In genomic region chr10:40638823-40639819, GRCm38 (mm10) we compare ENCODE assay signal across 8 mouse cellular contexts. TPM values are rescaled to one million over a fixed set of nuclear protein-coding genes. Genes with fewer than 3 reads are reported as not detected.
DNase-seq lines count a peak whose midpoint lies in the region; ATAC-seq lines count a peak whose summit lies in the region.

No protein-coding gene starts in this region.

- no peaks in the 10 kb centered on the region for H3K36me3 ChIP-seq in hindbrain, embryonic 12.5 days

- no peak overlapping the region for H3K4me2 ChIP-seq in hindbrain, embryonic 12.5 days (replicated peaks)

- 0 out of 2 replicates have a peak overlapping the region, but pooled peaks have one; percentile 41 for H3K27ac ChIP-seq in hindbrain, embryonic 12.5 days

- H3K9me3 ChIP-seq in hindbrain, embryonic 12.5 days (replicated peaks), result no peaks in the 10 kb centered on the region

- ATAC-seq in cerebellum, adult (ENCODE audit: insufficient number of reproducible peaks, low FRiP score, low TSS enrichment), result peak; percentile 29; the same call in 1 of the 2 replicates
- peak; percentile 83 for ATAC-seq in hindbrain, embryonic 12.5 days (ENCODE audit: low FRiP score)

- H3K4me3 ChIP-seq in hindbrain, embryonic 12.5 days, result no peak overlapping the region

- no peak overlapping the region for H3K9ac ChIP-seq in hindbrain, embryonic 12.5 days

- H3K4me1 ChIP-seq in hindbrain, embryonic 12.5 days, result peaks cover 17% of the 10 kb centered on the region

- WGBS in hindbrain, embryonic 12.5 days, result 46% methylated on average over 26 of the region's 26 CpGs

- DNase-seq in cerebellum, adult 11 months, result no peak
- DNase-seq in right cerebral cortex, adult 2 months (ENCODE audit: low spot score in 2 of 2), result peak; percentile 48 to 62
- DNase-seq in right cerebral cortex, postnatal 10 days (ENCODE audit: low spot score in 2 of 2), result no peak
- peak; percentile 79 for DNase-seq in telencephalon, adult 2 months (ENCODE audit: low read depth, low spot score)
- DNase-seq in ovary, postnatal 10 days (ENCODE audit: low spot score), result no peak
- DNase-seq in testis, postnatal 10 days (ENCODE audit: low spot score), result no peak

- no peaks in the 10 kb centered on the region for H3K27me3 ChIP-seq in hindbrain, embryonic 12.5 days

RNA-seq across cellular contexts. Expression of gene Ddo, which starts 9.3 kb away (rescaled TPM):
- 0.67 and 1.0 TPM in 2 replicates for polyA plus RNA-seq in hindbrain, embryonic 12.5 days (2016; fragmentation: Nextera tagmentation; extraction: Ambion mirVana)

RNA-seq across cellular contexts. Expression of gene Mettl24, which starts 44.0 kb away (rescaled TPM):
- 0.39 and 0.59 TPM in 2 replicates for polyA plus RNA-seq in hindbrain, embryonic 12.5 days (2016; fragmentation: Nextera tagmentation; extraction: Ambion mirVana)

Comparison
In these comparisons a context has a peak if more than half of its experiments do, and no peak if none do; other contexts are left out.
1. DNase-seq: peak in right cerebral cortex, adult 2 months (2 of 2) and telencephalon, adult 2 months (single experiment); none in cerebellum, adult 11 months (single experiment), right cerebral cortex, postnatal 10 days (0 of 2), ovary, postnatal 10 days (single experiment) and testis, postnatal 10 days (single experiment).